Mouse (Mus musculus) erythroblast, embryonic 14.5 days (primary cell): ENCODE data around the gene Lamtor1.

ENCODE experiments used
- GATA1 ChIP-seq: IDR thresholded peaks from 2 replicates; pipeline ENCODE4 v1.6.1; 2012; ENCODE audit warnings: low read length, inconsistent platforms, mixed read lengths
- TAL1 ChIP-seq: IDR thresholded peaks from 3 replicates; pipeline ENCODE4 v1.6.1; 2012; ENCODE audit warnings: low read length, inconsistent platforms, mixed read lengths

DNA sequence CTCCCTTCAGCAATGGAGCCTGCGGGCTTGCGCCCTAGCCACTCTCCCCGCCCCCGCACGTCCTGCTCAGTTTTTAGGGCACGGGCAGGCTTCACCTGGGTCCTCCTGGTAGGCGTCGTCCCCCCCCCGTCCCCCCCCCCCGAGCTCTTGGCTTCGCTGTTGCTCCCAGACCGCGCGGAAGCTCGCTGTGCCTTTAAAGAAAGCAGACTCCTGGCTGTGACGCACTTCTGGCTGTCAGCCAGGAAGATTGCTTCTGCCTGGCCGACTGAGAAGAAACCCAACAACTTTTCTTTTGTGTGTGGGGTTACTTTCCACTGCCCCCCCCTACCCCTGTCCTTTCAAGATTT is 64.7 kb downstream of the Lamtor1 start:
- TF ChIP-seq GATA1 (no peak), TAL1 (no peak)
